Mouse (Mus musculus): ENCODE measurements at regions not wholly inside any gene's neighbourhood (a gene's known extent, or its start where the extent isn't known, plus 50 kb on each side); places are given as distances from the start of the nearest gene placed in this dataset.

DNA sequence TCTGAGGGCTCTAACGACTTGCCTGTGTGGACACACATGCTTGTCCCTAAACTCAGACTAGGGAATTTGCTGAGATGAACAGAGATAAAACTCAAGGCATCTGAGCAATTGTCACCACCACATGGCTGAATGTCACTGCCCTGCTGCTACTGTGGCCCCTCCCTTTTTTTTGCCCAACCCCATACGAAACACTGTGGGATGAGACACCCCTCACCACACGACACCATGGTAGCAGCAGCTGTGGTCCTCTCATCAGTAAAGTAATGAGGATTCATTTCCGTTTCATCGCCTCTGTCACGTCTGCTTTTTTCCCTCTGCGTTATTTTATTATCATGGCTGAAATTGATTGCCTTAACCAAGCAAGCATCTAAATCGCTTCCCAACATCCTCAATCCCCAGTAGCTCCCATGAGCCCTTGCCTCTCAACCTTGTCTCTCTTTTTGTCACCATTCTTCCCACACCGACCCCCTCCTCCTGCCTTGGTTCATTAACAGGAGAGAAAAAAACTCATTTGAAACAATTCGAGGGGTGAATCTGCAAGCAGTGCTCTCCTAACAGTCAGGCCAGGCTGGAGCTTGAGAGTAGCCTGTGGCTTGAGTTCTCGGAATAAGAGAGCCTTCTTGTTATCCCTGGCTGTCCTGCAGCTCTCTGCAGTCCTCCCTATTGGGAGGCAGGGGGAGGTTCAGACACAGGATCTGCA is 1215.8 kb downstream of the Agbl1 start:
- Histone ChIP-seq H3K27ac (ENCODE audit: low read depth, low read length) (no peak overlapping the region), H3K4me2 (ENCODE audit: low read depth) (no peak overlapping the region), H3K27me3 (ENCODE audit: insufficient read depth, low read length) (no peaks in the 10 kb centered on the region), H3K4me3 (ENCODE audit: low read depth, low read length) (no peak overlapping the region), H3K4me1 (ENCODE audit: insufficient read depth) (no peaks in the 10 kb centered on the region), H3K9ac (no peak overlapping the region), H3K36me3 (ENCODE audit: insufficient read depth) (no peaks in the 10 kb centered on the region), H3K9me3 (ENCODE audit: low read length) (no peaks in the 10 kb centered on the region)
- DNase-seq (peak; percentile 2), ATAC-seq (no peak)
- no peak for TF ChIP-seq CTCF (IDR thresholded peaks at IDR 0.05; ENCODE audit: low read depth)
- WGBS, result 41% methylated on average over 11 of the region's 11 CpGs

DNA sequence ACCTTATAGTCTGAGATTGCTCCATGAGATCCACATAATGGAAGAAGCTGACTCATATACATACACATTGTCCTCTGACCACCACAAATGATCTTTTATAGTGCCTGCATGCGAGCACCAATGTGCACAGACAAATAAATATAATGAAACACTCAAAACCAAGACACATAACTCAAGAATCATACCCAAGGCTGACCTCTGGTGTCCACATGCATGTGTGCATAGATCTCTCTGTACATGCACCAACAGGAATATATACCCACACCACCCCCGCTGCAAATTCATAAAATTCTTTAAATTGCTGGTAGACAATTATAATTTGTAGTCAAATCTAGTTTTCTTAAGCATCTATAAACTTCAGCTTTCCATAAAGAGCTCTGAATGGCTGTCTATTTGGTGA is 1211.9 kb downstream of the Agbl1 start:
- no peaks in the 10 kb centered on the region for H3K9me3 ChIP-seq (ENCODE audit: low read length)
- H3K27ac ChIP-seq (ENCODE audit: low read depth, low read length), result no peak overlapping the region
- no peak overlapping the region for H3K4me2 ChIP-seq (ENCODE audit: low read depth)
- H3K9ac ChIP-seq, result no peak overlapping the region
- peak; percentile 26 for DNase-seq
- peak; percentile 51 for TF ChIP-seq CTCF (IDR thresholded peaks at IDR 0.05; ENCODE audit: low read depth)
- H3K4me3 ChIP-seq (ENCODE audit: low read depth, low read length), result no peak overlapping the region
- ATAC-seq, result no peak
- 62% methylated on average over 2 of the region's 2 CpGs for WGBS
- H3K4me1 ChIP-seq (ENCODE audit: insufficient read depth), result no peaks in the 10 kb centered on the region
- no peaks in the 10 kb centered on the region for H3K36me3 ChIP-seq (ENCODE audit: insufficient read depth)
- no peaks in the 10 kb centered on the region for H3K27me3 ChIP-seq (ENCODE audit: insufficient read depth, low read length)

DNA sequence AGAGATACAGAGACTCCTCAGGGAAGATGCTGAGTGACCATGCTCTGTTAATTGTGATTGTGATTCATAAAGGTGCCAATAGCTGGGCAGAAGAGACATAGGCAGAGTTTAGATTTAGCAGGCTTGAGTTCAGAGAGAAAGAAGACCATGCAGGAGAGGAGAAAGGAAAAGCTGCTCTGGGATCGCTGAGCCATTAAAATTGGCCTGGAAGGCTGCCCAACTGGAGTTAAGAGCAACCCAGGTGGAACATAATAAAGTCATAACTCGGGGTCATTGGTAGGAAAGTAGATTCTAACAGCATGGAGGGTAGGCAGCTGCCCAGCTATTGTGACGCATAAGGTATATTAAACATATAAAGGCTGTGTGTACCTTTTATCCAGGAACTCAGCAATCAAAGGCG is 1183.9 kb downstream of the Agbl1 start:
- H3K4me2 ChIP-seq (ENCODE audit: low read depth), result no peak overlapping the region
- no peak overlapping the region for H3K4me3 ChIP-seq (ENCODE audit: low read depth, low read length)
- no peak overlapping the region for H3K9ac ChIP-seq
- ATAC-seq (no peak), DNase-seq (no peak)
- no peaks in the 10 kb centered on the region for H3K36me3 ChIP-seq (ENCODE audit: insufficient read depth)
- no peaks in the 10 kb centered on the region for H3K9me3 ChIP-seq (ENCODE audit: low read length)
- H3K27ac ChIP-seq (ENCODE audit: low read depth, low read length), result no peak overlapping the region
- H3K27me3 ChIP-seq (ENCODE audit: insufficient read depth, low read length), result no peaks in the 10 kb centered on the region
- no peaks in the 10 kb centered on the region for H3K4me1 ChIP-seq (ENCODE audit: insufficient read depth)
- 79% methylated on average over 4 of the region's 4 CpGs for WGBS
- TF ChIP-seq CTCF (IDR thresholded peaks at IDR 0.05; ENCODE audit: low read depth), result no peak
